Mouse (Mus musculus): ENCODE results near the gene Dnah11. TPM values are rescaled to one million over a fixed set of nuclear protein-coding genes. Genes with fewer than 3 reads are reported as not detected.

Dnah11 gene
- polyA plus RNA-seq, 1 experiment: 0.43 TPM

- DNase-seq: peak; percentile 65
- TF ChIP-seq POLR2A (IDR thresholded peaks at IDR 0.05; ENCODE audit: control insufficient read depth, extremely low read depth, insufficient read depth, low read length, poor library complexity) (no peak), CTCF (IDR thresholded peaks at IDR 0.05; ENCODE audit: borderline replicate concordance, control insufficient read depth, extremely low read depth, insufficient read depth, low read length, poor library complexity) (peak; percentile 64; the same call in 1 of the 2 replicates)
- Histone ChIP-seq H3K4me1 (replicated peaks; ENCODE audit: control insufficient read depth, insufficient read depth, low read length) (no peaks in the 10 kb centered on the region), H3K4me3 (ENCODE audit: control insufficient read depth, insufficient read depth, low read length) (no peak overlapping the region), H3K36me3 (ENCODE audit: control insufficient read depth, insufficient read depth, low read length) (no peaks in the 10 kb centered on the region), H3K27me3 (ENCODE audit: control insufficient read depth, insufficient read depth, low read length) (no peaks in the 10 kb centered on the region), H3K27ac (ENCODE audit: control insufficient read depth, insufficient read depth, low read length) (no peak overlapping the region)
- 26% methylated on average over 6 of the region's 6 CpGs for WGBS
Observed at GRCm38 (mm10) chr12:117853316-117853715, 345.5 kb downstream of the Dnah11 start.

DNA sequence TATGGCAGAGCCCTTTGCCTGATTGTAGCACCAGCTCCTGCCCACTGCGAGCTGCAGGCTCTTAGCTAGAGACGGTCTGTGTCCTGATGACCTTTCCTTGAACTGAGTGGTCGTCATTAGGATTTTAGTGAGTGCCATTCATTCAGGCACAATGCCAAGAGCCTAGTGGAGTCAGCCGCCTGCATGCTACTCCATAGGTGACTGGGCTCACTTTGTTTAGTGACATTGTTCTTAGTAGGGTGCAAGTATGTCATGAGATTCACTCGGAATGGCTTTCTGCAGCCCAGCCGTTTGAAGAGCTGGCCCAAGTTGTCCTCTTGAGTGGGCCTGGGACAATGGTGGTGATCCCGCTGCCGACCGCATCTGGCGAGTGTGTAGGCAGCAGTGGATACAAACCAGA lies 348.4 kb downstream of the Dnah11 start:
- no peaks in the 10 kb centered on the region for H3K36me3 ChIP-seq (ENCODE audit: control insufficient read depth, insufficient read depth, low read length)
- no peak for TF ChIP-seq POLR2A (IDR thresholded peaks at IDR 0.05; ENCODE audit: control insufficient read depth, extremely low read depth, insufficient read depth, low read length, poor library complexity)
- TF ChIP-seq CTCF (IDR thresholded peaks at IDR 0.05; ENCODE audit: borderline replicate concordance, control insufficient read depth, extremely low read depth, insufficient read depth, low read length, poor library complexity): no peak
- 96% methylated on average over 10 of the region's 10 CpGs for WGBS
- no peak overlapping the region for H3K4me3 ChIP-seq (ENCODE audit: control insufficient read depth, insufficient read depth, low read length)
- no peaks in the 10 kb centered on the region for H3K27me3 ChIP-seq (ENCODE audit: control insufficient read depth, insufficient read depth, low read length)
- H3K27ac ChIP-seq (ENCODE audit: control insufficient read depth, insufficient read depth, low read length): no peak overlapping the region
- DNase-seq: no peak
- H3K4me1 ChIP-seq (replicated peaks; ENCODE audit: control insufficient read depth, insufficient read depth, low read length): no peaks in the 10 kb centered on the region

DNA sequence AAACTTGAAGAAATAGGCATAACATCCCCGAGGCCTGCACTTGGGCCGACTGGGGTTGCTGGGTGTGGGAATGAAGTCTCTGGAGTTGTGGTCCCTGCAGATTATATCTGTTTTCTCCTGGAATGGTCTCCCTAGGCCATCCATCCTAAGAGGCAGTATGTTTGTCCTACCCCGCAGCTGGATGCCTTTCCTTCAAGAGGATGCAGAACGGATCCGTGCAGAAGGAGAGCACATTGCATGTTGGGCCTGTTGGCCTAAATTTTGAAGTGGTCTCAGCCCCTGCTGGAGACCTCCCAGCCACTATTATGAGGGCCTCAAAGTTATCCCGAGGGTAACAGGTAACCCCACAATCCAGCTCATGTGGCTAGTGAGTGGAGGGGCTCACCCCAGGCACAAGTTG lies 350.2 kb downstream of the Dnah11 start:
- H3K4me3 ChIP-seq (ENCODE audit: control insufficient read depth, insufficient read depth, low read length): no peak overlapping the region
- H3K27me3 ChIP-seq (ENCODE audit: control insufficient read depth, insufficient read depth, low read length): no peaks in the 10 kb centered on the region
- no peak for TF ChIP-seq CTCF (IDR thresholded peaks at IDR 0.05; ENCODE audit: borderline replicate concordance, control insufficient read depth, extremely low read depth, insufficient read depth, low read length, poor library complexity)
- H3K27ac ChIP-seq (ENCODE audit: control insufficient read depth, insufficient read depth, low read length): no peak overlapping the region
- no peaks in the 10 kb centered on the region for H3K36me3 ChIP-seq (ENCODE audit: control insufficient read depth, insufficient read depth, low read length)
- 95% methylated on average over 6 of the region's 6 CpGs for WGBS
- peaks cover 4% of the 10 kb centered on the region for H3K4me1 ChIP-seq (replicated peaks; ENCODE audit: control insufficient read depth, insufficient read depth, low read length)
- DNase-seq: no peak

DNA sequence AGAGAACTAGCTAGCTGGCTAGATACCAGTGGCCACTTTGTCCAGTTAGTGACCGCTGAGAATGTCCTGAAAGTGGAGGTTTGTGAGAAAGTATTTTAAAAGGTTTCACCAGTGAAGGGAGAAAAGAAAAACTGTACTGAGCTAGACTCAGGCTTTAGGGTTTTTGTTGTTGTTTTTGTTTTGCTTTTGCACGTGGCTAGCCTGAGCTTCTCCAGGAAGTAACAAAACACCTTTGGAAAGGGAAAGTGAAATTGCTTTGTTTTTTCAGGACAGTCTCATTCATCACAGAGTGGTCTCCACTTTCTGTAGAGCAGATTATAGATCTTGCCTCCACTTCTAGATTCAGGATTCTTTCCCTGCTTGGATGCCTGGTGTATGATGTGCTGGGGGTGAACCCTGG lies 353.9 kb downstream of the Dnah11 start:
- Histone ChIP-seq H3K4me3 (ENCODE audit: control insufficient read depth, insufficient read depth, low read length) (no peak overlapping the region), H3K27me3 (ENCODE audit: control insufficient read depth, insufficient read depth, low read length) (no peaks in the 10 kb centered on the region), H3K36me3 (ENCODE audit: control insufficient read depth, insufficient read depth, low read length) (no peaks in the 10 kb centered on the region), H3K27ac (ENCODE audit: control insufficient read depth, insufficient read depth, low read length) (0 out of 2 replicates have a peak overlapping the region, but pooled peaks have one; percentile 23), H3K4me1 (replicated peaks; ENCODE audit: control insufficient read depth, insufficient read depth, low read length) (peaks cover 8% of the 10 kb centered on the region)
- WGBS: 31% methylated on average over 2 of the region's 2 CpGs
- DNase-seq: no peak
- TF ChIP-seq POLR2A (IDR thresholded peaks at IDR 0.05; ENCODE audit: control insufficient read depth, extremely low read depth, insufficient read depth, low read length, poor library complexity): no peak
- no peak for TF ChIP-seq CTCF (IDR thresholded peaks at IDR 0.05; ENCODE audit: borderline replicate concordance, control insufficient read depth, extremely low read depth, insufficient read depth, low read length, poor library complexity)

DNA sequence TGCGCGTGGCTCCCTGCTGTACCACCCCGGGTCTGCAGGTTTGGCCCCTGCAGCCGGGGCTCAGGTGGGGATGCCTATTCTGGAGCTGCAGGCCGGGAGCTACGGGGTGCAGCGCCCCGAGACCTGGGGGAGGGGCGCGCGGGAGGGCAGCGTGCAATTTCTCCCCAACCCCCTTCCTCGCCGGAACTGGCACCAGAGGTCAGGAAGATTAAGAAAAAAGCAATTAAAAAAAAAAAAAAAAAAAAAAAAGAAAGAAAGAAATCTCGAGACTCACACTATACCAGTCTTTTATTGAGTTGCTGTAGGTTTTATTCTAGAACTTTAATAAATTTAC lies 354.8 kb downstream of the Dnah11 start:
- Histone ChIP-seq H3K27me3 (ENCODE audit: control insufficient read depth, insufficient read depth, low read length) (no peaks in the 10 kb centered on the region), H3K36me3 (ENCODE audit: control insufficient read depth, insufficient read depth, low read length) (no peaks in the 10 kb centered on the region), H3K4me3 (ENCODE audit: control insufficient read depth, insufficient read depth, low read length) (peak overlapping the region; percentile 69), H3K27ac (ENCODE audit: control insufficient read depth, insufficient read depth, low read length) (no peak overlapping the region), H3K4me1 (replicated peaks; ENCODE audit: control insufficient read depth, insufficient read depth, low read length) (peaks cover 8% of the 10 kb centered on the region)
- WGBS: under 1% methylated on average over 15 of the region's 15 CpGs
- peak; percentile 43 for DNase-seq
- TF ChIP-seq CTCF (IDR thresholded peaks at IDR 0.05; ENCODE audit: borderline replicate concordance, control insufficient read depth, extremely low read depth, insufficient read depth, low read length, poor library complexity) (no peak), POLR2A (IDR thresholded peaks at IDR 0.05; ENCODE audit: control insufficient read depth, extremely low read depth, insufficient read depth, low read length, poor library complexity) (no peak)

DNA sequence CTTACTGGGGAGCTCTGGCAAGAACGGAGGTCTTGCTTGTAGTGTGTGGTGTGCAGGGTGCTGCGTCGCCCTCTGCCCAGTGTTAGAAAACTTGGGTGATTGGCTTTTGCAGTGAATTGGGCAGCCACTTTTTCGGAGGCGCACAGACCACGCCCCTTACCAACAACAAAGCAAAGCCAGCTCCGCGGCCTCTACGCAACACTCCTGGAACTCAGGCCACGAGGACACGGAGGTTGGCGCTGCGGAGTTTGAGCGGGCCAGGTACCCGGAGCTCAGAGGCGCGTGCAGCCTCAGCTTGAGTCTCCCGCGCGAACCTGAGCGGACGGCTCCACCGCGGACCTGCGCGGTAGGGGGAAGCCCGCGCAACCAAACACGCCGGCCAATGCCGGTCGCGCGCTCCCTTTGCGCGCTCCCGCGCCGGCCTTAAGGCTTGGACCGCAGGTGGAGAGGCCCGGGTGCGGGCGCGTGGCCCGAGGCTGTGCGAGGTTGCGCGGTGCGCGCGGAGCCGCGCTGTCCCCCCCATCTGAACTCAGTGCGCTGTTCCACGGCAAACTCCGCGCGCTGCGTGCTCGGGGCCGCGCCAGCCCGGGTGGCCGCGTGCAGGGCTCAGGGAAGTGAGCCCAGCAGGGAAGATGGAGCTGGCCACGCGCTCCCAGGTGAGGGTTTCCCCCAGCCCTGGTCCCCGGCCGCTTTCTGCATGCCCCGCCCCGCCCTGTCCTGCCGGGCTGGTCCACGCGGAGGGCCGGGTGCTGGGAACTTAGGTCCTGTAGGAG lies 355.4 kb downstream of the Dnah11 start:
- Histone ChIP-seq H3K4me3 (ENCODE audit: control insufficient read depth, insufficient read depth, low read length) (peak overlapping the region; percentile 69), H3K36me3 (ENCODE audit: control insufficient read depth, insufficient read depth, low read length) (no peaks in the 10 kb centered on the region), H3K27ac (ENCODE audit: control insufficient read depth, insufficient read depth, low read length) (no peak overlapping the region), H3K27me3 (ENCODE audit: control insufficient read depth, insufficient read depth, low read length) (no peaks in the 10 kb centered on the region), H3K4me1 (replicated peaks; ENCODE audit: control insufficient read depth, insufficient read depth, low read length) (peaks cover 8% of the 10 kb centered on the region)
- TF ChIP-seq POLR2A (IDR thresholded peaks at IDR 0.05; ENCODE audit: control insufficient read depth, extremely low read depth, insufficient read depth, low read length, poor library complexity) (0 out of 2 replicates have a peak, but pooled peaks have one; percentile 27), CTCF (IDR thresholded peaks at IDR 0.05; ENCODE audit: borderline replicate concordance, control insufficient read depth, extremely low read depth, insufficient read depth, low read length, poor library complexity) (peak; percentile 42; the same call in 1 of the 2 replicates)
- DNase-seq: peak; percentile 64
- under 1% methylated on average over 75 of the region's 75 CpGs for WGBS
